ENCODE assay signal across 12 mouse cellular contexts in genomic region chr8:107820174-107820760, GRCm38 (mm10).
A peak's percentile ranks its signal among the peaks of the same experiment; 100 is the strongest.
DNase-seq lines count a peak whose midpoint lies in the region; ATAC-seq and TF ChIP-seq lines count a peak whose summit lies in the region.
"Had no signal": no experiment of that assay in that cellular context is flagged by ENCODE, and none has a peak within 500 bp of the region (broad histone marks: within the 10 kb centered on the region; RNA-seq: fewer than 3 reads in every experiment).

No protein-coding gene starts in this region.

- H3K4me1 ChIP-seq in neural tube, embryonic 11.5 days (ENCODE audit: control insufficient read depth, insufficient read depth, low read length) = peaks cover 18% of the 10 kb centered on the region
- peaks cover 40% of the 10 kb centered on the region for H3K4me1 ChIP-seq in hindbrain, embryonic 14.5 days (replicated peaks; ENCODE audit: control insufficient read depth, insufficient read depth, low read length)
- H3K4me1 ChIP-seq in midbrain, embryonic 16.5 days (ENCODE audit: control insufficient read depth, insufficient read depth, low read length) = peaks cover 50% of the 10 kb centered on the region
- no peaks in the 10 kb centered on the region for H3K4me1 ChIP-seq in liver, postnatal 0 days (ENCODE audit: insufficient read depth)

- intact Hi-C loops in left cerebral cortex, postnatal 36 days (cut with DNase I) = no loop called here

- H3K9ac ChIP-seq in neural tube, embryonic 11.5 days (ENCODE audit: low read length) = no peak overlapping the region
- H3K9ac ChIP-seq in hindbrain, embryonic 14.5 days = peak overlapping the region; percentile 50; the same call in 1 of the 2 replicates
- peak overlapping the region; percentile 35; the same call in 1 of the 2 replicates for H3K9ac ChIP-seq in midbrain, embryonic 16.5 days (ENCODE audit: low read depth, low read length)
- no peak overlapping the region for H3K9ac ChIP-seq in liver, postnatal 0 days (replicated peaks)

- H3K27ac ChIP-seq in neural tube, embryonic 11.5 days (ENCODE audit: low read depth, low read length) = 0 out of 2 replicates have a peak overlapping the region, but pooled peaks have one; percentile 7
- peak overlapping the region; percentile 73 for H3K27ac ChIP-seq in hindbrain, embryonic 14.5 days
- H3K27ac ChIP-seq in midbrain, embryonic 16.5 days (ENCODE audit: low read length) = peak overlapping the region; percentile 75
- no peak overlapping the region for H3K27ac ChIP-seq in liver, postnatal 0 days (ENCODE audit: low read depth)
- H3K27ac ChIP-seq: macrophage had no signal

- WGBS in neural tube, embryonic 11.5 days = 2% methylated on average over 8 of the region's 8 CpGs
- WGBS in hindbrain, embryonic 14.5 days = 4% methylated on average over 8 of the region's 8 CpGs
- 2% methylated on average over 8 of the region's 8 CpGs for WGBS in midbrain, embryonic 16.5 days
- WGBS in liver, postnatal 0 days (ENCODE audit: insufficient replicate concordance) = 23% methylated on average over 8 of the region's 8 CpGs

- H3K4me3 ChIP-seq in neural tube, embryonic 11.5 days (ENCODE audit: low read depth, low read length) = no peak overlapping the region
- no peak overlapping the region for H3K4me3 ChIP-seq in hindbrain, embryonic 14.5 days (replicated peaks; ENCODE audit: low read length)
- H3K4me3 ChIP-seq in midbrain, embryonic 16.5 days (ENCODE audit: low read depth, low read length) = no peak overlapping the region
- no peak overlapping the region for H3K4me3 ChIP-seq in liver, postnatal 0 days (ENCODE audit: low read depth, low read length)

- TF ChIP-seq EP300 in liver, postnatal 0 days (IDR thresholded peaks at IDR 0.05; ENCODE audit: low read depth) = no peak

- no peak overlapping the region for H3K4me2 ChIP-seq in neural tube, embryonic 11.5 days (ENCODE audit: low read depth)
- 0 out of 2 replicates have a peak overlapping the region, but pooled peaks have one; percentile 6 for H3K4me2 ChIP-seq in hindbrain, embryonic 14.5 days (replicated peaks)
- peak overlapping the region; percentile 10; the same call in 1 of the 2 replicates for H3K4me2 ChIP-seq in midbrain, embryonic 16.5 days (ENCODE audit: low read length)
- no peak overlapping the region for H3K4me2 ChIP-seq in liver, postnatal 0 days (ENCODE audit: low read depth, low read length)

- H3K36me3 ChIP-seq in neural tube, embryonic 11.5 days (ENCODE audit: control insufficient read depth, insufficient read depth, low read length) = no peaks in the 10 kb centered on the region
- no peaks in the 10 kb centered on the region for H3K36me3 ChIP-seq in hindbrain, embryonic 14.5 days (replicated peaks; ENCODE audit: control insufficient read depth, insufficient read depth)
- no peaks in the 10 kb centered on the region for H3K36me3 ChIP-seq in midbrain, embryonic 16.5 days (ENCODE audit: control insufficient read depth, insufficient read depth, low read length)
- no peaks in the 10 kb centered on the region for H3K36me3 ChIP-seq in liver, postnatal 0 days (replicated peaks; ENCODE audit: insufficient read depth, low read length)

- no peak for TF ChIP-seq CTCF in liver, postnatal 0 days (IDR thresholded peaks at IDR 0.05; ENCODE audit: low read depth)

- ATAC-seq in neural tube, embryonic 11.5 days (ENCODE audit: insufficient read depth, low FRiP score, low TSS enrichment) = no peak
- ATAC-seq in hindbrain, embryonic 14.5 days (ENCODE audit: low FRiP score) = no peak
- no peak for ATAC-seq in midbrain, embryonic 16.5 days
- no peak for ATAC-seq in liver, postnatal 0 days

- no peaks in the 10 kb centered on the region for H3K9me3 ChIP-seq in neural tube, embryonic 11.5 days (ENCODE audit: control insufficient read depth, low read length)
- no peaks in the 10 kb centered on the region for H3K9me3 ChIP-seq in hindbrain, embryonic 14.5 days (ENCODE audit: control insufficient read depth, low read length)
- no peaks in the 10 kb centered on the region for H3K9me3 ChIP-seq in midbrain, embryonic 16.5 days (replicated peaks; ENCODE audit: control insufficient read depth, low read length, poor library complexity, severe bottlenecking)
- H3K9me3 ChIP-seq in liver, postnatal 0 days (ENCODE audit: low read length) = no peaks in the 10 kb centered on the region

- no peaks in the 10 kb centered on the region for H3K27me3 ChIP-seq in neural tube, embryonic 11.5 days (ENCODE audit: control insufficient read depth, insufficient read depth, low read length)
- no peaks in the 10 kb centered on the region for H3K27me3 ChIP-seq in hindbrain, embryonic 14.5 days (ENCODE audit: control insufficient read depth, insufficient read depth, low read length)
- no peaks in the 10 kb centered on the region for H3K27me3 ChIP-seq in midbrain, embryonic 16.5 days (ENCODE audit: control insufficient read depth, insufficient read depth, low read depth, low read length)
- no peaks in the 10 kb centered on the region for H3K27me3 ChIP-seq in liver, postnatal 0 days (ENCODE audit: insufficient read depth, low read length)

- peak; percentile 13 for DNase-seq in heart, adult 11 months
- DNase-seq in heart, adult 8-10 months (ENCODE audit: low spot score) = no peak
- DNase-seq in neural tube, embryonic 11.5 days (ENCODE audit: low spot score) = peak; percentile 32
- DNase-seq in neural tube, embryonic 10.5 days (ENCODE audit: extremely low spot score, low spot score) = no peak
- DNase-seq in hindbrain, embryonic 14.5 days (ENCODE audit: low spot score) = no peak
- no peak for DNase-seq in left cerebral cortex, postnatal 36 days (ENCODE audit: low spot score in 2 of 2)
- DNase-seq in liver, postnatal 0 days = no peak
- DNase-seq: adrenal gland, adult 8-10 months; cerebellum, adult 8-10 months; kidney, postnatal 10 days had no signal

Comparison
In these comparisons a context has a peak if more than half of its experiments do, and no peak if none do; other contexts are left out.
1. DNase-seq: peak in heart, adult 11 months (single experiment) and neural tube, embryonic 11.5 days (single experiment); none in heart, adult 8-10 months (single experiment), neural tube, embryonic 10.5 days (single experiment), hindbrain, embryonic 14.5 days (single experiment), left cerebral cortex, postnatal 36 days (0 of 2) and liver, postnatal 0 days (single experiment).
2. H3K4me2 ChIP-seq: peak in hindbrain, embryonic 14.5 days (single experiment) and midbrain, embryonic 16.5 days (single experiment); none in neural tube, embryonic 11.5 days (single experiment) and liver, postnatal 0 days (single experiment).
3. H3K9ac ChIP-seq: peak in hindbrain, embryonic 14.5 days (single experiment) and midbrain, embryonic 16.5 days (single experiment); none in neural tube, embryonic 11.5 days (single experiment) and liver, postnatal 0 days (single experiment).